Mouse (Mus musculus): ENCODE measurements around the gene Gpr107. TPM values are rescaled to one million over a fixed set of nuclear protein-coding genes. Genes with fewer than 3 reads are reported as not detected.
"Not testable (repeated sequence)": the region's sequence is repeated elsewhere in the genome, so short reads cannot be mapped to it uniquely, and the experiment has no call there.

Gene Gpr107
- polyA plus RNA-seq, 1 experiment, result 28.7 TPM

GRCm38 (mm10) chr2:31161620-31162019 lies 9.5 kb downstream of the Gpr107 start:
- no peaks in the 10 kb centered on the region for H3K27me3 ChIP-seq (ENCODE audit: control insufficient read depth, insufficient read depth, insufficient read length)
- peaks cover 5% of the 10 kb centered on the region for H3K36me3 ChIP-seq (ENCODE audit: control insufficient read depth, insufficient read depth)
- no peak overlapping the region for H3ac ChIP-seq (ENCODE audit: control insufficient read depth, insufficient read length, low read depth)
- no peak overlapping the region for H3K4me3 ChIP-seq (ENCODE audit: insufficient read depth, poor library complexity, severe bottlenecking)
- peaks cover 100% of the 10 kb centered on the region for H3K79me2 ChIP-seq (ENCODE audit: control insufficient read depth, insufficient read depth)
- peaks cover 52% of the 10 kb centered on the region for H3K79me3 ChIP-seq (ENCODE audit: low read depth)
- TF ChIP-seq MYOD1 (IDR thresholded peaks at IDR 0.05; ENCODE audit: control insufficient read depth, insufficient read length, low read depth), result no peak
- no peak for TF ChIP-seq USF1 (IDR thresholded peaks at IDR 0.05; ENCODE audit: low read depth)
- no peak for TF ChIP-seq MYOG (IDR thresholded peaks at IDR 0.05; ENCODE audit: control insufficient read depth, extremely low read depth, insufficient read length)
- no peak for TF ChIP-seq MAX (IDR thresholded peaks at IDR 0.05)
- no peak for TF ChIP-seq FOSL1 (IDR thresholded peaks at IDR 0.05; ENCODE audit: insufficient read depth, low read length, poor library complexity, severe bottlenecking)
- TF ChIP-seq CTCF (IDR thresholded peaks at IDR 0.05; ENCODE audit: control insufficient read depth, insufficient read depth, insufficient read length), result no peak
- no peak for TF ChIP-seq CEBPB (IDR thresholded peaks at IDR 0.05; ENCODE audit: low read depth)

GRCm38 (mm10) chr2:31163361-31164118 lies 11.4 kb downstream of the Gpr107 start:
- H3K79me2 ChIP-seq (ENCODE audit: control insufficient read depth, insufficient read depth), result peaks cover 90% of the 10 kb centered on the region
- H3K79me3 ChIP-seq (ENCODE audit: low read depth), result peaks cover 35% of the 10 kb centered on the region
- H3K36me3 ChIP-seq (ENCODE audit: control insufficient read depth, insufficient read depth), result peaks cover 18% of the 10 kb centered on the region
- TF ChIP-seq FOSL1 (IDR thresholded peaks at IDR 0.05; ENCODE audit: insufficient read depth, low read length, poor library complexity, severe bottlenecking), result no peak
- TF ChIP-seq CTCF (IDR thresholded peaks at IDR 0.05; ENCODE audit: control insufficient read depth, insufficient read depth, insufficient read length), result no peak
- no peak for TF ChIP-seq USF1 (IDR thresholded peaks at IDR 0.05; ENCODE audit: low read depth)
- TF ChIP-seq CEBPB (IDR thresholded peaks at IDR 0.05; ENCODE audit: low read depth), result no peak
- TF ChIP-seq MYOG (IDR thresholded peaks at IDR 0.05; ENCODE audit: control insufficient read depth, extremely low read depth, insufficient read length), result no peak
- TF ChIP-seq MAX (IDR thresholded peaks at IDR 0.05), result no peak
- no peak for TF ChIP-seq MYOD1 (IDR thresholded peaks at IDR 0.05; ENCODE audit: control insufficient read depth, insufficient read length, low read depth)
- H3K4me3 ChIP-seq (ENCODE audit: insufficient read depth, poor library complexity, severe bottlenecking), result no peak overlapping the region
- no peak overlapping the region for H3ac ChIP-seq (ENCODE audit: control insufficient read depth, insufficient read length, low read depth)
- H3K27me3 ChIP-seq (ENCODE audit: control insufficient read depth, insufficient read depth, insufficient read length), result no peaks in the 10 kb centered on the region

GRCm38 (mm10) chr2:31164841-31165455 lies 12.8 kb downstream of the Gpr107 start:
- H3K27me3 ChIP-seq (ENCODE audit: control insufficient read depth, insufficient read depth, insufficient read length), result no peaks in the 10 kb centered on the region
- H3ac ChIP-seq (ENCODE audit: control insufficient read depth, insufficient read length, low read depth), result no peak overlapping the region
- TF ChIP-seq MYOD1 (IDR thresholded peaks at IDR 0.05; ENCODE audit: control insufficient read depth, insufficient read length, low read depth), result no peak
- no peak for TF ChIP-seq FOSL1 (IDR thresholded peaks at IDR 0.05; ENCODE audit: insufficient read depth, low read length, poor library complexity, severe bottlenecking)
- TF ChIP-seq MYOG (IDR thresholded peaks at IDR 0.05; ENCODE audit: control insufficient read depth, extremely low read depth, insufficient read length), result no peak
- no peak for TF ChIP-seq CTCF (IDR thresholded peaks at IDR 0.05; ENCODE audit: control insufficient read depth, insufficient read depth, insufficient read length)
- TF ChIP-seq CEBPB (IDR thresholded peaks at IDR 0.05; ENCODE audit: low read depth), result no peak
- no peak for TF ChIP-seq MAX (IDR thresholded peaks at IDR 0.05)
- TF ChIP-seq USF1 (IDR thresholded peaks at IDR 0.05; ENCODE audit: low read depth), result no peak
- peaks cover 76% of the 10 kb centered on the region for H3K79me2 ChIP-seq (ENCODE audit: control insufficient read depth, insufficient read depth)
- peaks cover 27% of the 10 kb centered on the region for H3K79me3 ChIP-seq (ENCODE audit: low read depth)
- H3K4me3 ChIP-seq (ENCODE audit: insufficient read depth, poor library complexity, severe bottlenecking), result no peak overlapping the region
- peaks cover 32% of the 10 kb centered on the region for H3K36me3 ChIP-seq (ENCODE audit: control insufficient read depth, insufficient read depth)

- H3ac ChIP-seq (ENCODE audit: control insufficient read depth, insufficient read length, low read depth), result no peak overlapping the region
- H3K36me3 ChIP-seq (ENCODE audit: control insufficient read depth, insufficient read depth), result peaks cover 38% of the 10 kb centered on the region
- H3K27me3 ChIP-seq (ENCODE audit: control insufficient read depth, insufficient read depth, insufficient read length), result no peaks in the 10 kb centered on the region
- H3K79me3 ChIP-seq (ENCODE audit: low read depth), result peaks cover 25% of the 10 kb centered on the region
- peaks cover 70% of the 10 kb centered on the region for H3K79me2 ChIP-seq (ENCODE audit: control insufficient read depth, insufficient read depth)
- TF ChIP-seq USF1 (IDR thresholded peaks at IDR 0.05; ENCODE audit: low read depth) (no peak), MYOG (IDR thresholded peaks at IDR 0.05; ENCODE audit: control insufficient read depth, extremely low read depth, insufficient read length) (no peak), MAX (IDR thresholded peaks at IDR 0.05) (no peak), MYOD1 (IDR thresholded peaks at IDR 0.05; ENCODE audit: control insufficient read depth, insufficient read length, low read depth) (no peak), CTCF (IDR thresholded peaks at IDR 0.05; ENCODE audit: control insufficient read depth, insufficient read depth, insufficient read length) (no peak), CEBPB (IDR thresholded peaks at IDR 0.05; ENCODE audit: low read depth) (no peak), FOSL1 (IDR thresholded peaks at IDR 0.05; ENCODE audit: insufficient read depth, low read length, poor library complexity, severe bottlenecking) (no peak)
- no peak overlapping the region for H3K4me3 ChIP-seq (ENCODE audit: insufficient read depth, poor library complexity, severe bottlenecking)
Observed at GRCm38 (mm10) chr2:31165529-31165928, 13.4 kb downstream of the Gpr107 start.

GRCm38 (mm10) chr2:31167571-31167970 lies 15.5 kb downstream of the Gpr107 start:
- H3K36me3 ChIP-seq (ENCODE audit: control insufficient read depth, insufficient read depth), result peaks cover 57% of the 10 kb centered on the region
- peaks cover 19% of the 10 kb centered on the region for H3K79me3 ChIP-seq (ENCODE audit: low read depth)
- not testable (repeated sequence) for H3K27me3 ChIP-seq (ENCODE audit: control insufficient read depth, insufficient read depth, insufficient read length); H3K4me3 ChIP-seq (ENCODE audit: insufficient read depth, poor library complexity, severe bottlenecking); H3ac ChIP-seq (ENCODE audit: control insufficient read depth, insufficient read length, low read depth)
- peaks cover 49% of the 10 kb centered on the region for H3K79me2 ChIP-seq (ENCODE audit: control insufficient read depth, insufficient read depth)

All from C2C12 (cell line).